Mouse (Mus musculus) CH12.LX (cell line): ENCODE data around the gene Gm21976. TPM values are rescaled to one million over a fixed set of nuclear protein-coding genes. Genes with fewer than 3 reads are reported as not detected.
A peak's percentile ranks its signal among the peaks of the same experiment; 100 is the strongest.

Experiments used
- DNase-seq: peaks from one replicate; pipeline ENCODE4 v3.0.0-alpha.2; 2013; ENCODE audit errors: extremely low read depth
- H3K27ac ChIP-seq: 2 replicates; pipeline ENCODE4 v1.5.1; 2012; ENCODE audit warnings: low read depth, mild to moderate bottlenecking, control low read depth, moderate library complexity; ENCODE audit not compliant: insufficient read depth
- H3K27me3 ChIP-seq: replicated peaks from 2 replicates; pipeline ENCODE3; 2012; ENCODE audit warnings: inconsistent platforms
- H3K36me3 ChIP-seq, 2 experiments: replicated peaks in 1 of 2; 2 replicates each; pipeline versions ENCODE3 to v1.6.1; 2012; ENCODE audit warnings: inconsistent platforms in 1 of 2, low read length in 1 of 2, mild to moderate bottlenecking in 1 of 2, mixed read lengths in 1 of 2, moderate library complexity in 1 of 2; ENCODE audit not compliant: control insufficient read depth in 1 of 2, insufficient read depth in 1 of 2
- H3K4me1 ChIP-seq, 2 experiments: 2 replicates each; pipeline ENCODE4 v1.6.1; 2012; ENCODE audit warnings: inconsistent platforms in 1 of 2, moderate library complexity in 1 of 2; ENCODE audit not compliant: insufficient read depth in 2 of 2, control insufficient read depth in 1 of 2
- H3K4me2 ChIP-seq: 2 replicates; pipeline ENCODE4 v1.6.1; 2012; ENCODE audit warnings: low read depth, mild to moderate bottlenecking, control low read depth; ENCODE audit not compliant: poor library complexity, insufficient read depth, severe bottlenecking
- H3K4me3 ChIP-seq, 3 experiments: fragments of 150-350 bp in 1 of 3; sonication (generic) in 1 of 3; replicated peaks in 1 of 3; 2 replicates each; pipeline versions ENCODE3 to v1.5.1; 2011 to 2012; ENCODE audit warnings: low read depth in 2 of 3, low read length in 2 of 3, mild to moderate bottlenecking in 2 of 3, moderate library complexity in 2 of 3, control low read depth in 1 of 3, improper control_type of control experiment in 1 of 3, inconsistent platforms in 1 of 3, mixed read lengths in 1 of 3; ENCODE audit not compliant: poor library complexity in 1 of 3
- H3K79me2 ChIP-seq: replicated peaks from 2 replicates; pipeline ENCODE4 v1.6.1; 2012; ENCODE audit warnings: mild to moderate bottlenecking, moderate library complexity; ENCODE audit not compliant: control insufficient read depth, poor library complexity, insufficient read depth, severe bottlenecking; ENCODE audit errors: extremely low read depth
- H3K9ac ChIP-seq: 2 replicates; pipeline ENCODE4 v1.6.1; 2012; ENCODE audit warnings: low read depth, mild to moderate bottlenecking, control low read depth, moderate library complexity; ENCODE audit not compliant: insufficient read depth
- H3K9me3 ChIP-seq: replicated peaks from 2 replicates; pipeline ENCODE3; 2012; ENCODE audit warnings: low read length, inconsistent platforms, mixed read lengths
- BHLHE40 ChIP-seq: IDR thresholded peaks from 2 replicates; pipeline ENCODE4 v1.6.1; 2011; ENCODE audit warnings: mild to moderate bottlenecking, low read depth, low read length, improper control_type of control experiment
- CHD1 ChIP-seq: IDR thresholded peaks from 2 replicates; pipeline ENCODE4 v1.6.1; 2012; ENCODE audit warnings: low read depth, low read length, improper control_type of control experiment, inconsistent platforms
- CTCF ChIP-seq, 2 experiments: IDR thresholded peaks in 1 of 2; conservative IDR thresholded peaks in 1 of 2; 2 replicates each; pipeline ENCODE4 v1.5.1; 2011 to 2012; ENCODE audit warnings: low read depth in 2 of 2, low read length in 2 of 2, improper control_type of control experiment in 1 of 2, inconsistent platforms in 1 of 2, mild to moderate bottlenecking in 1 of 2, moderate library complexity in 1 of 2
- E2F4 ChIP-seq: IDR thresholded peaks from 2 replicates; pipeline ENCODE4 v1.6.1; 2011; ENCODE audit warnings: low read depth, low read length, improper control_type of control experiment; ENCODE audit not compliant: insufficient replicate concordance
- ETS1 ChIP-seq: conservative IDR thresholded peaks from 2 replicates; pipeline ENCODE4 v1.6.1; 2012; ENCODE audit warnings: low read depth, mild to moderate bottlenecking, inconsistent platforms, low read length, improper control_type of control experiment, moderate library complexity
- JUN ChIP-seq: IDR thresholded peaks from 2 replicates; pipeline ENCODE4 v1.6.1; 2011; ENCODE audit warnings: low read depth, mild to moderate bottlenecking, low read length, improper control_type of control experiment, moderate library complexity; ENCODE audit not compliant: insufficient read depth
- KAT2A ChIP-seq: IDR thresholded peaks from 2 replicates; pipeline ENCODE4 v1.6.1; 2012; ENCODE audit warnings: low read length, improper control_type of control experiment, inconsistent platforms; ENCODE audit not compliant: insufficient replicate concordance
- MAFK ChIP-seq: IDR thresholded peaks from 2 replicates; pipeline ENCODE4 v1.6.1; 2011; ENCODE audit warnings: low read length, improper control_type of control experiment; ENCODE audit not compliant: insufficient replicate concordance
- MAX ChIP-seq: IDR thresholded peaks from 2 replicates; pipeline ENCODE4 v1.6.1; 2011; ENCODE audit warnings: low read length, improper control_type of control experiment
- MXI1 ChIP-seq: IDR thresholded peaks from 2 replicates; pipeline ENCODE4 v1.6.1; 2011; ENCODE audit warnings: mild to moderate bottlenecking, low read depth, low read length, improper control_type of control experiment
- MYC ChIP-seq: IDR thresholded peaks from 2 replicates; pipeline ENCODE4 v1.6.1; 2011; ENCODE audit warnings: low read depth, mild to moderate bottlenecking, improper control_type of control experiment, low read length
- NELFE ChIP-seq: IDR thresholded peaks from 2 replicates; pipeline ENCODE4 v1.6.1; 2011; ENCODE audit warnings: low read depth, low read length, improper control_type of control experiment
- NRF1 ChIP-seq: IDR thresholded peaks from 2 replicates; pipeline ENCODE4 v1.6.1; 2014; ENCODE audit warnings: low read depth, mild to moderate bottlenecking, inconsistent platforms, low read length, improper control_type of control experiment, moderate library complexity
- POLR2A ChIP-seq: IDR thresholded peaks from 2 replicates; pipeline ENCODE4 v1.6.1; 2011; ENCODE audit warnings: low read depth, mild to moderate bottlenecking, improper control_type of control experiment, low read length
- POLR2AphosphoS2 ChIP-seq: IDR thresholded peaks from 2 replicates; pipeline ENCODE4 v1.6.1; 2011; ENCODE audit warnings: low read depth, low read length, improper control_type of control experiment
- RAD21 ChIP-seq: IDR thresholded peaks from 2 replicates; pipeline ENCODE4 v1.6.1; 2011; ENCODE audit warnings: low read depth, mild to moderate bottlenecking, low read length, improper control_type of control experiment, moderate library complexity
- RCOR1 ChIP-seq: conservative IDR thresholded peaks from 2 replicates; pipeline ENCODE4 v1.6.1; 2012; ENCODE audit warnings: low read depth, mild to moderate bottlenecking, inconsistent platforms, low read length, improper control_type of control experiment
- SIN3A ChIP-seq: IDR thresholded peaks from 2 replicates; pipeline ENCODE4 v1.6.1; 2012; ENCODE audit warnings: low read length, improper control_type of control experiment, inconsistent platforms
- SMC3 ChIP-seq: IDR thresholded peaks from 2 replicates; pipeline ENCODE4 v1.6.1; 2011; ENCODE audit warnings: low read depth, low read length, improper control_type of control experiment
- TCF12 ChIP-seq: IDR thresholded peaks from 2 replicates; pipeline ENCODE4 v1.6.1; 2014; ENCODE audit warnings: low read depth, mild to moderate bottlenecking, inconsistent platforms, low read length, improper control_type of control experiment
- USF1 ChIP-seq: IDR thresholded peaks from 2 replicates; pipeline ENCODE4 v1.6.1; 2014; ENCODE audit warnings: low read depth, mild to moderate bottlenecking, inconsistent platforms, low read length, improper control_type of control experiment
- USF2 ChIP-seq: conservative IDR thresholded peaks from 2 replicates; pipeline ENCODE4 v1.6.1; 2011; ENCODE audit warnings: low read depth, low read length, improper control_type of control experiment
- ZMIZ1 ChIP-seq: IDR thresholded peaks from 2 replicates; pipeline ENCODE4 v1.6.1; 2012; ENCODE audit warnings: low read depth, mild to moderate bottlenecking, inconsistent platforms, low read length, improper control_type of control experiment
- ZNF384 ChIP-seq: IDR thresholded peaks from 2 replicates; pipeline ENCODE4 v1.6.1; 2012; ENCODE audit warnings: low read depth, low read length, improper control_type of control experiment, inconsistent platforms
- dilution Hi-C: fragments of 300-500 bp; cut with MboI; formaldehyde crosslinking; loops from 2 replicates; pipeline ENCODE4 v1.14.3; 2020; ENCODE audit warnings: low sequenced_read_pairs; ENCODE audit not compliant: extremely low pct_unique_long_range_greater_than_20kb, extremely low pct_ligation_motif_present
- in situ Hi-C: fragments of 300-500 bp; cut with MboI; formaldehyde crosslinking; loops from 3 replicates; pipeline ENCODE4 v1.14.3; 2019; ENCODE audit warnings: low sequenced_read_pairs, low pct_ligation_motif_present, low pct_unique_long_range_greater_than_20kb, mixed read lengths
- polyA plus RNA-seq: library from polyadenylated mRNA; unstranded; fragments of >175 nt; gene quantifications from 2 replicates; pipeline ENCODE4 v1.2.1, GENCODE M21; 2012; ENCODE audit warnings: low read depth; ENCODE audit not compliant: insufficient read length
- total RNA-seq, 2 experiments: library from RNA; depleted of rRNA; stranded (reverse); fragments of 300-350 nt in 1 of 2; fragments of >200 nt in 1 of 2; gene quantifications; 2 replicates each; pipeline ENCODE4 v1.2.3; 2012 to 2014

Gm21976 gene
- total and polyA plus RNA-seq, 3 experiments = not detected

- Histone ChIP-seq H3K79me2 (peaks cover 63% of the 10 kb centered on the region), H3K27me3 (no peaks in the 10 kb centered on the region), H3K9ac (no peak overlapping the region; the same call in 1 of the 2 replicates), H3K27ac (no peak overlapping the region), H3K4me2 (peak overlapping the region; percentile 21), H3K36me3 (peaks cover 46 to 76% of the 10 kb centered on the region in 2 experiments), H3K9me3 (no peaks in the 10 kb centered on the region), H3K4me1 (peaks cover 17 to 63% of the 10 kb centered on the region in 2 experiments), H3K4me3 (no peak overlapping the region)
- in situ Hi-C loops (no loop called here), dilution Hi-C loops (no loop called here)
- TF ChIP-seq SMC3 (no peak), POLR2A (no peak), MYC (no peak), SIN3A (no peak), NELFE (no peak), POLR2AphosphoS2 (no peak), E2F4 (no peak), ETS1 (no peak), NRF1 (no peak), KAT2A (no peak), ZNF384 (no peak), MXI1 (no peak), BHLHE40 (no peak), TCF12 (no peak), MAFK (no peak), CHD1 (no peak), USF1 (no peak), USF2 (no peak)
- no peak for DNase-seq
Observed at GRCm38 (mm10) chr13:98311597-98311996, 31.9 kb downstream of the Gm21976 start.

GRCm38 (mm10) chr13:98313631-98314030 is 33.9 kb downstream of the Gm21976 start:
- peak overlapping the region; percentile 63; the same call in 1 of the 2 replicates for H3K9ac ChIP-seq
- H3K27ac ChIP-seq = no peak overlapping the region
- H3K27me3 ChIP-seq = no peaks in the 10 kb centered on the region
- H3K4me2 ChIP-seq = peak overlapping the region; percentile 21; the same call in 1 of the 2 replicates
- no peak for DNase-seq
- peak overlapping the region in 1 of 3 experiments; percentile 28 for H3K4me3 ChIP-seq
- dilution Hi-C loops (no loop called here), in situ Hi-C loops (no loop called here)
- H3K79me2 ChIP-seq = peaks cover 67% of the 10 kb centered on the region
- peaks cover 43 to 60% of the 10 kb centered on the region in 2 experiments for H3K36me3 ChIP-seq
- no peak for TF ChIP-seq ZMIZ1
- TF ChIP-seq POLR2A = no peak
- TF ChIP-seq NRF1 = no peak
- TF ChIP-seq SIN3A = no peak
- TF ChIP-seq CTCF (conservative IDR thresholded peaks at IDR 0.05 in 1 of 2, IDR thresholded peaks at IDR 0.05 in 1 of 2; ENCODE audit: low read depth in 2 of 2, low read length in 2 of 2) = no peak
- no peak for TF ChIP-seq MYC
- no peak for TF ChIP-seq RAD21
- no peak for TF ChIP-seq POLR2AphosphoS2
- no peak for TF ChIP-seq MAFK
- no peak for TF ChIP-seq JUN
- no peak for TF ChIP-seq RCOR1
- no peak for TF ChIP-seq USF1
- TF ChIP-seq ETS1 = no peak
- no peak for TF ChIP-seq MAX
- peaks cover 9 to 51% of the 10 kb centered on the region in 2 experiments; a peak in 3 of 4 replicates for H3K4me1 ChIP-seq
- H3K9me3 ChIP-seq = no peaks in the 10 kb centered on the region
